Mouse (Mus musculus): ENCODE results near the gene Dazl. TPM values are rescaled to one million over a fixed set of nuclear protein-coding genes. Genes with fewer than 3 reads are reported as not detected.

The Dazl gene
- polyA plus RNA-seq (2015; fragmentation: Nextera tagmentation; extraction: Ambion mirVana), result 0.12 TPM in 1 of 2 replicates, not detected in the other

- Histone ChIP-seq H3K4me1 (peaks cover 7% of the 10 kb centered on the region; the same call in 1 of the 2 replicates), H3K4me3 (peak within 1 kb of the TSS; percentile 46), H3K27me3 (no peaks in the 10 kb centered on the region), H3K9me3 (peaks cover 11% of the 10 kb centered on the region; the same call in 1 of the 2 replicates), H3K36me3 (no peaks in the 10 kb centered on the region), H3K27ac (peak within 1 kb of the TSS; percentile 77), H3K4me2 (peak within 1 kb of the TSS; percentile 67), H3K9ac (peak within 1 kb of the TSS; percentile 26)
- WGBS, result 93% methylated on average over 43 of the region's 43 CpGs
- ATAC-seq (ENCODE audit: insufficient number of reproducible peaks, low FRiP score, low TSS enrichment, low read depth), result peak; percentile 5; the same call in 1 of the 2 replicates
Measured at GRCm38 (mm10) chr17:50293241-50293731, at the start of gene Dazl. Gene Dazl (minus strand): TSS chr17:50293636.

- Histone ChIP-seq H3K36me3 (no peaks in the 10 kb centered on the region), H3K27me3 (no peaks in the 10 kb centered on the region), H3K4me1 (no peaks in the 10 kb centered on the region), H3K27ac (no peak overlapping the region), H3K4me3 (no peak overlapping the region), H3K9ac (no peak overlapping the region), H3K4me2 (no peak overlapping the region), H3K9me3 (no peaks in the 10 kb centered on the region)
- ATAC-seq (ENCODE audit: insufficient number of reproducible peaks, low FRiP score, low TSS enrichment, low read depth), result no peak
- 63% methylated on average over 11 of the region's 11 CpGs for WGBS
Measured at GRCm38 (mm10) chr17:50341850-50342544, 48.6 kb upstream of the Dazl start.

GRCm38 (mm10) chr17:50338901-50339300 is 45.5 kb upstream of the Dazl start:
- no peak for ATAC-seq (ENCODE audit: insufficient number of reproducible peaks, low FRiP score, low TSS enrichment, low read depth)
- Histone ChIP-seq H3K4me3 (no peak overlapping the region), H3K36me3 (no peaks in the 10 kb centered on the region), H3K4me1 (no peaks in the 10 kb centered on the region), H3K27ac (no peak overlapping the region), H3K27me3 (no peaks in the 10 kb centered on the region), H3K4me2 (no peak overlapping the region), H3K9me3 (no peaks in the 10 kb centered on the region), H3K9ac (no peak overlapping the region)
- WGBS, result 86% methylated on average over 7 of the region's 7 CpGs

- no peaks in the 10 kb centered on the region for H3K27me3 ChIP-seq
- H3K36me3 ChIP-seq, result no peaks in the 10 kb centered on the region
- H3K4me2 ChIP-seq, result no peak overlapping the region
- no peak for ATAC-seq (ENCODE audit: insufficient number of reproducible peaks, low FRiP score, low TSS enrichment, low read depth)
- H3K9ac ChIP-seq, result no peak overlapping the region
- no peaks in the 10 kb centered on the region for H3K4me1 ChIP-seq
- 69% methylated on average over 2 of the region's 2 CpGs for WGBS
- no peak overlapping the region for H3K4me3 ChIP-seq
- H3K9me3 ChIP-seq, result no peaks in the 10 kb centered on the region
- no peak overlapping the region for H3K27ac ChIP-seq
Measured at GRCm38 (mm10) chr17:50335776-50336175, 42.3 kb upstream of the Dazl start.

- no peak for ATAC-seq (ENCODE audit: insufficient number of reproducible peaks, low FRiP score, low TSS enrichment, low read depth)
- 79% methylated on average over 5 of the region's 5 CpGs for WGBS
Measured at GRCm38 (mm10) chr17:50334694-50335093, 41.3 kb upstream of the Dazl start.

GRCm38 (mm10) chr17:50332012-50332300 is 38.5 kb upstream of the Dazl start:
- H3K4me1 ChIP-seq, result no peaks in the 10 kb centered on the region
- H3K36me3 ChIP-seq, result no peaks in the 10 kb centered on the region
- H3K27me3 ChIP-seq, result no peaks in the 10 kb centered on the region
- no peak overlapping the region for H3K27ac ChIP-seq
- ATAC-seq (ENCODE audit: insufficient number of reproducible peaks, low FRiP score, low TSS enrichment, low read depth), result no peak
- H3K4me2 ChIP-seq, result no peak overlapping the region
- 75% methylated on average over 7 of the region's 7 CpGs for WGBS
- no peak overlapping the region for H3K9ac ChIP-seq
- no peak overlapping the region for H3K4me3 ChIP-seq
- H3K9me3 ChIP-seq, result no peaks in the 10 kb centered on the region

More at GRCm38 (mm10) chr17:50334694-50335093, 41.3 kb upstream of the Dazl start:
- H3K27ac ChIP-seq, result no peak overlapping the region
- no peak overlapping the region for H3K4me2 ChIP-seq
- H3K27me3 ChIP-seq, result no peaks in the 10 kb centered on the region
- H3K4me3 ChIP-seq, result no peak overlapping the region
- no peaks in the 10 kb centered on the region for H3K9me3 ChIP-seq
- no peaks in the 10 kb centered on the region for H3K36me3 ChIP-seq
- H3K9ac ChIP-seq, result no peak overlapping the region
- H3K4me1 ChIP-seq, result no peaks in the 10 kb centered on the region

- whole genome bisulfite sequencing, result 48% methylated on average over 8 of the region's 8 CpGs
- ATAC-seq (ENCODE audit: insufficient number of reproducible peaks, low FRiP score, low TSS enrichment, low read depth), result no peak
- no peak overlapping the region for H3K4me3 ChIP-seq
- H3K36me3 ChIP-seq, result no peaks in the 10 kb centered on the region
- H3K27ac ChIP-seq, result no peak overlapping the region
- H3K4me1 ChIP-seq, result no peaks in the 10 kb centered on the region
- no peak overlapping the region for H3K9ac ChIP-seq
- H3K9me3 ChIP-seq, result no peaks in the 10 kb centered on the region
- H3K27me3 ChIP-seq, result no peaks in the 10 kb centered on the region
- no peak overlapping the region for H3K4me2 ChIP-seq
Measured at GRCm38 (mm10) chr17:50331171-50332011, 38.0 kb upstream of the Dazl start.

GRCm38 (mm10) chr17:50330245-50330644 is 36.8 kb upstream of the Dazl start:
- ATAC-seq (ENCODE audit: insufficient number of reproducible peaks, low FRiP score, low TSS enrichment, low read depth), result no peak
- WGBS, result 89% methylated on average over 1 of the region's 1 CpGs
- no peak overlapping the region for H3K4me2 ChIP-seq
- no peak overlapping the region for H3K27ac ChIP-seq
- no peak overlapping the region for H3K9ac ChIP-seq
- no peaks in the 10 kb centered on the region for H3K27me3 ChIP-seq
- H3K36me3 ChIP-seq, result no peaks in the 10 kb centered on the region
- no peaks in the 10 kb centered on the region for H3K9me3 ChIP-seq
- no peaks in the 10 kb centered on the region for H3K4me1 ChIP-seq
- no peak overlapping the region for H3K4me3 ChIP-seq

GRCm38 (mm10) chr17:50324658-50325057 is 31.2 kb upstream of the Dazl start:
- Histone ChIP-seq H3K9me3 (no peaks in the 10 kb centered on the region), H3K9ac (no peak overlapping the region), H3K4me1 (no peaks in the 10 kb centered on the region), H3K27me3 (no peaks in the 10 kb centered on the region), H3K4me3 (no peak overlapping the region), H3K36me3 (no peaks in the 10 kb centered on the region), H3K4me2 (no peak overlapping the region), H3K27ac (no peak overlapping the region)
- ATAC-seq (ENCODE audit: insufficient number of reproducible peaks, low FRiP score, low TSS enrichment, low read depth), result no peak
- 62% methylated on average over 4 of the region's 4 CpGs for WGBS

GRCm38 (mm10) chr17:50318810-50319209 is 25.4 kb upstream of the Dazl start:
- H3K36me3 ChIP-seq, result no peaks in the 10 kb centered on the region
- H3K4me2 ChIP-seq, result no peak overlapping the region

GRCm38 (mm10) chr17:50316216-50317150 is 23.0 kb upstream of the Dazl start:
- H3K36me3 ChIP-seq, result no peaks in the 10 kb centered on the region
- WGBS, result 73% methylated on average over 11 of the region's 11 CpGs
- no peak overlapping the region for H3K4me3 ChIP-seq
- no peak for ATAC-seq (ENCODE audit: insufficient number of reproducible peaks, low FRiP score, low TSS enrichment, low read depth)
- no peak overlapping the region for H3K27ac ChIP-seq
- no peak overlapping the region for H3K4me2 ChIP-seq
- H3K9ac ChIP-seq, result no peak overlapping the region
- H3K9me3 ChIP-seq, result no peaks in the 10 kb centered on the region
- H3K4me1 ChIP-seq, result no peaks in the 10 kb centered on the region
- H3K27me3 ChIP-seq, result no peaks in the 10 kb centered on the region

More at GRCm38 (mm10) chr17:50318810-50319209, 25.4 kb upstream of the Dazl start:
- no peak for ATAC-seq (ENCODE audit: insufficient number of reproducible peaks, low FRiP score, low TSS enrichment, low read depth)
- Histone ChIP-seq H3K27me3 (no peaks in the 10 kb centered on the region), H3K27ac (no peak overlapping the region), H3K4me3 (no peak overlapping the region), H3K9me3 (no peaks in the 10 kb centered on the region), H3K4me1 (no peaks in the 10 kb centered on the region), H3K9ac (no peak overlapping the region)

All from limb, embryonic 15.5 days (tissue).